Mouse (Mus musculus): ENCODE results near the gene Chfr.

Gene Chfr

DNA sequence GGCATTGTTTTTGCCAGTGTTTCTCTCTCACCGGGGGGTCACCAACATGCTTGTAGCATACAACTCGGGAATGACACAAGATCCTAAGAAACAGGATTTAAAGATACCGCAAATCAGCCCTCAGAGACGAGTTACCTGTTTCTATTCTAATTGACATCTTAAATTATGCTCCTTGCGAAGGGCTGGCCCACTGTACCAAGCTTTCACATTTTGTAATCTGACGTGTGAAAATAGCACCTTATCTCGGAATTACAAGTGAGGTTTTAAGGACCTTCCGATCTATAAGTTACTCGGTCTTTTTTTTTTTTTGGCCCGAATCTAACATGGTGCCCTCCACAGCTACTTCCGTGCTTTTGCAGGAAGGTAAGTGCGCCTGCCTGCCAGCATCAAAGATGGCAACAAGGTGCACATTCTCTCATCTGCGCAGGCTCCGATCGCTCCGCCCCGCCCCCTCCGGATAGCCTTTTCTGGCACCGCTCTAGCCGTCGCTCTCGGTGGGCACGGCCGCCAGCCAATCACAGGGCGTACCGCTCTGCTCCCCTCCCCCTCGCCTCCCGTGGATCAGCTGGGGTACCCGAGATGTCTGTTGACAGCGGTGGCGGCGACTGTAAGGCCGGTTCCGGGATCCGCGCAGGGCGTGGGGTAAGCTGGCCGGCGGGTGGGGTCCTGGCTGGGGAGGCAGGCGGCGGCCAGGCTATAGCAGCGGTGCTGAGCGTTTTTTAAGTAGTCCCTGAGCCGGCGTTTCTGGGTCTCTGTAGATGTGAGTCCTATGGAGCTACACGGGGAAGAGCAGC is at the start of gene Chfr:
TSS of gene Chfr (plus strand) at position 550 of the 794 bp plus-strand sequence.
- in situ Hi-C loops (cut with MseI, MboI) = no loop called here

DNA sequence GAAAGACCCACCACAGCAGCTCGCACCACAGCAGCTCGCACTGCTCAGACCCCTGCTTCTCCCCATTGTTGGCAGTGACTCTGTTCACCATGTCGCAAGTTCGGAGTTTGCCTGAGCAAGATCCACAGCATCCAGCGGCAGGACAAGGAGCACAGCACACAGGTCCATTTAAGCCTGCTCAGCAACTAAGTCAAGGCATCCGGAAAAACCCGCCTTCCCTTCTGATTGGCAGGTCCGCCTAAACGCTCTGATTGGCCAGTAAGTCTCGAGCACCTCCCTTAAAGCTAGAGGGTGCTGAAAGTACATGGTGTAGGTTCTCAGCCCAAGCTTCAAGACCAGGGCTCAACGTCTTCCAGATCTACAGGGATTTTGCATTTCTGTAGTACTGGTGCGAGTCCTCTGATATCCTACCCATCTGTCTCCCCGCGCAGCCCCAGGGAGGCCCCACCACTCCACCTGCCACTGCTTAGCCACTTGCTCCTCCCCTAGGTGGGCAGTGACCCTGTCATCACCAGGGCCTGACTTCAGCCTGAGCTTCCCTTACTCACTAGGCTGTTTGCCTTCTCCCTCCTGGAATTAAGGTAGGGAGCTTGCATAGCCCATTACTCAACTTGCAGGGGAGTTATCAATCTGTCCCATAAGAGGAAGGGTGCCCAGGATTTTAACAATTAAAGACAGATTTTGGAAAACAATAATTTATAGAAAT is 49.3 kb upstream of the Chfr start:
- in situ Hi-C loops (cut with MseI, MboI) = no loop called here

DNA sequence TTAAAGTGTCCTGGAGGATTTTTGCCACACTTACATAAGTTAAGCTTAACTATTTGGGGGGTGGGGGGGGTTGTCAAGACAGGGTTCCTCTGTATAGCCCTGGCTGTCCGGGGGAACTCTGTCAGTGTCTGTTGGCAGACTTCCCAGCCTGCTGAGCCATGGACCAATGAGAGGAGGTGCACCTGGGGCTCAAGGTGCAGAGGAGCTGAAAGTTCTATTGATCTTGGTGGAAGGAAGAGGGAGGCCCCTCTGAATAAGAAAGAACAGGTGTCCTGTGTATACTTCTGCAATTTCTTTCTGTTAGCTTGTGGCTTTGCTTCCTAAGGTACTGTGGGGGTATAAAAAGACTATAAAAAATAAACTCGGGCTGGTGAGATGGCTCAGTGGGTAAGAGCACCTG is 44.1 kb upstream of the Chfr start:
- in situ Hi-C loops (cut with MseI, MboI) = no loop called here

DNA sequence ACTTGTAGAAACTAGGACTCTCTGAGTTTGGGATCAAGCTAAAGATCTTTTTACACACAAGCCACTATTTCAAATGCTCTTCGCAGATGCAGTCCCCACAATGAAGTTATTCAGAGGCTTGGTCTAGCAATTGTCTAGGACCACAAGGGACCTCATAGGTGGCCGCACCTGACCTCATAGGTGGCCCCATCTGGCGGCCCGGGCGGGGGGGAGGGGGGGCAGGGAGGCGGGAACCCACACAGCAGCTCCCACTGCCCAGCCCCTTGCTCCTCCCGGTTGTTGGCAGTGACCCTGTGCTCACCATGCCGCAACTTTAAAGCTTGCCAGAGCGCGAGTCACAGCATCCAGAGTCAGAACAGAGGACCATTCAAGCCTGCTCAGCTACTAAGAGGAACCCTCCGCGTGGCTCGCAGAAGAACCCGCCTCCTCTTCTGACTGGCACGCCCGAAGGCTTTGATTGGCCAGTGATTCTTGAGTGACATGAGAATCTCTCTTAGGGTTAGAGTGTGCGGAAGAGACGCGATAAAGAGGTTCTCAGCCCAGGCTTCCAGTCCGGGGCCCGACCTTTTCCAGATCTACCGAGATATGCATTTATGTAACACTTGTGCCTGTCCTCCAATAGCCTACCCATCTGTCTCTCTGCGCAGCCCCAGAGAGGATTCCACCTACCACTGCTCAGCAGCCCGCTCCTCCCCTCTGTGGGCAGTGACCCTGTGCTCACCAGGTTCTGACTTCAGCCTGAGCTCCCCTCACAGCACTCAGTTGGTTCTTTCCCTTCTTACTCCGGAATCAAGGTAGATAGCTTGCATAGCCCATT is 41.4 kb upstream of the Chfr start, which contains the start of gene Gm35315:
TSS of gene Gm35315 (minus strand) at position 391 of the 817 bp plus-strand sequence.
- in situ Hi-C loops (cut with MseI, MboI) = no loop called here

DNA sequence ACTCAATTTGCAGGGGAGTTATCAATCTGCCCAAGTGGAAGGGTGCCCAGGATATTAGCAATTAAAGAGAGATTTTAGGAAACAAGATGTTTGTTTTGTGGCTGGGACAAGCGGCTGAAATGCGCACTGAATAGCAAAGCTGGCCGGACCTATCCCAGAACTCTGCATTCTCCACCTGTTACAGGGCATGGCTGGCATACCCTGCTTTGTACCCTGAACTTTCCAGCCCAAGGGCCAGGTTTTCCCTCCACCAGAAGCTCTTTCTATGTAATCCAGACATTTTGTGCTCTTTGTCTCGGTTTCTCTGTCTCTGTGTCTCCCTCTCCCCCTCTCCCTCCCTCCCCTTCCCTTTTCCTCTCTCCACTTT is 40.8 kb upstream of the Chfr start:
- in situ Hi-C loops (cut with MseI, MboI) = no loop called here

DNA sequence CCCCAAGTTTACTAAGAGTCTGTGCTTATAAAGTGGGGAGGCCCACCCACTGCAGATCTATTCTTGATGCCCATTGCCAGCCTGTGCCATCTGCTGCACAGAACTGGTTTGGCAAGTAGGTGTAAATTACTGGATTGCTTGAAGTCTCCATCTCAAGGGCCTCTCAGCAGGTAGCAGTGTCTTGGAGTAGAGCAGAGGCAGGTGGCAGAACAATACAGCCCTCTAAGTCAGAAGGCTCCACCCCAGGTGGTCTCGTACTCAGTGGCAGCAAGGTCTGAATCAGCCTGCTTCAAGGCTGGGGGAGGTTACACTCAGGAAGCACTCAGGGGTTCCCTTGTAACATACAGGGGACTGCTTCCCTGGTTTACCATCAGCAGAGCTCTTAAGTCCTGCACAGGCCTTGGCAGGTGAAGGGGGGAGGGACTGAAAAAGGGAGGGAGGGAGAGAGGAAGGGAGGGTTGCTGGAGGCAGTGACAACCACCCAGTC is 36.6 kb upstream of the Chfr start:
- in situ Hi-C loops (cut with MseI, MboI) = no loop called here

DNA sequence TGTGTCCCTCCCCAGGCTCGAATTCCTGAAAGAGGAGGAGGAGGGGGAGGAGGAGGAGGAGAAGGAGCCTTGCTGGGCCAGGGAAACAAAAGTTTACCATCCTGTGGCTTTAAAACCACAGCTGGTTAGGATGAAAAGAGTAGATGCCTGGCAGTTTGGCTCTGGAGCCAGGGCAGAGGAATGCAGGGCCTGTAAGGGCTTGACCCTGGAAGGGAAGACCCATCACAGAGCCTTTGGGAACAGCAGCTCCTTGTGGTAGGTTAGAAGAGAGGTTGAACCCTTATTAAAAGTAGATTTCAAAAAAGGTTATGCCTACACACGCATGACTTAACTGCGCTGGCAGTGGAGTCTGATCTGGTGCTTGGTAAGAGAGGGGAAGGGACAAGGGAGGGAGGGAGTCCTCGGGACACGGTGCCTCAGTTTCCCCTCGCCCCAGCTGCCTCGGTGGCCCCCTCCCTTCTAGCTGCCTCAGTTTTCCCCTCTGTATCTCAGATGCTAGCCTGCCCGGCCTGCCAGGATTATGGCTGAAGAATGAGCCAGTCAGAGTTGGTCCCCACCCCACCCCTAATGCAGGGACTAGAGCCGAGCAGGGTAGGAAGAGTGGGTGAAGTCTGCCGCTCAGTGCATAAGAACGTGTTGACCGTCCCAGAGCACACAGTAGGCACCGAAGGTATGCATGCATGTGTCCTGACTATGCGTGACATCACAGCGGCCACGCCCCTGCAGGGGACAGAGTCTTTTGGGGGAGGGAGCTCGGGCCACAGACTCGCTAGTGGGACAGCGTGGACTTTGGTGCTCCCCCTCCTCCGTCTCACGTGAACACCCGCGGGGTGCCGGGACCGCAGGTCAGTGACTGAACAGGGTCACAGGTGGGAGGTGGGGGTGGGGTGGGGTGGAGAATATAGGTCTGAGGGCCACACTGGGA is 35.7 kb upstream of the Chfr start, which contains the start of gene Plcxd1:
TSS of gene Plcxd1 (plus strand) at position 314 of the 925 bp plus-strand sequence.
- in situ Hi-C loops (cut with MseI, MboI) = no loop called here

DNA sequence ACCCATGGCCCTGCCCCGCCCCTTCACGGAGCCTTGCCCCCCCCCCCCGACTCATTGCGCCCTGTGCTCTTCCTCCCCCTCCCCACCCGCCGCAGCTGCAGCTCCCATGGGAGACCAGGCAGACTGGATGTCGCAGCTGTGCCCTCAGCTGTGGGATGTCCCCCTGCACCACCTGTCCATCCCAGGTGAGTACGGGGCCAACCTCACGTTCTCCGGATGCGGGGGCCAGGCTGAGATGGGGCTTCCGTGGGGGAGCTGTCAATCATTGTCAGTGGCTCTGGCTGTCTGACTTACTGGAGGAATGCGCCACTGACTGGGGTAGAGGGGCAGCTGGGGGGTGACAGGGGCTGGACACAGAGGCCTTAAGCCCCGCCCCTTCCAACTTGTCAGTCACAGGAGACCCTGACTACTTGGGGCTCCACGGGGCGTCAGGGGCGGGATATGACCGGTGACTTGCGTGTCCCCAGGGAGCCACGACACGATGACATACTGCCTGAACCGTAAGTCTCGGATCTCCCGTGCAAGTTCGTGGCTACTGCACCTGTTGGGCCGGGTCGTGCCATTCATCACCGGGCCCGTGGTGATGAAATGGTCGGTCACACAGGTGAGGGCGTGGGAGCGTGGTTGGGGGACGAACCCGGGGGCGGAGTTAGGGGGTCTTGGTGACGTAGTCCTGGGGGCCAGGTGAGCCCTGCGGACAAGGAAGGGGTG is 34.6 kb upstream of the Chfr start:
- in situ Hi-C loops (cut with MseI, MboI) = no loop called here

DNA sequence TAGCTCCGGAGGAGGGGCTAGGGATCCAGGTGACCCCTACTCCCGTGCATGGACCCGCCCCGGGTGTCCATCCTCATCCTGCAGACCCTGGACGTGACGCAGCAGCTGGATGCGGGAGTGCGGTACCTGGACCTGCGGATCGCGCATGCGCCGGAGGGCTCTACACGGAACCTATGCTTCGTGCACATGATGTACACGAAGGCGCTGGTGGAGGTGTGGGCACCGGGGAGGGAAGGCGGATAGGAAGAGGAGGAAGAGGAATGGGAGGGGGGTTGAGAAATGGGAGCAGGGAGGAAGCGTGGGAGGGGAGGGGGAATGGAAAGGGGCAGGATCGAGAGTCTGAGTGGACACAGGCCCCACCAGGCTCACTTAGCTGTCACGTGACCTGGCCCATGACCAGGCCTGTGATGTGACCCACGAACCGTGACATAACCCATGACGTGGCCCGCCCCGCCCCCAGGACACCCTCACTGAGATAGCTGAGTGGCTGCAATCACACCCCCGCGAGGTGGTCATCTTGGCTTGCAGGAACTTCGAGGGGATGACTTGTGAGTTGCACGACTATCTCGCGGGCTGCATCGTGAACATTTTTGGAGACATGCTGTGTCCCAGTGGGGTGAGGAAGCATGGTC is 33.8 kb upstream of the Chfr start:
- in situ Hi-C loops (cut with MseI, MboI) = no loop called here

DNA sequence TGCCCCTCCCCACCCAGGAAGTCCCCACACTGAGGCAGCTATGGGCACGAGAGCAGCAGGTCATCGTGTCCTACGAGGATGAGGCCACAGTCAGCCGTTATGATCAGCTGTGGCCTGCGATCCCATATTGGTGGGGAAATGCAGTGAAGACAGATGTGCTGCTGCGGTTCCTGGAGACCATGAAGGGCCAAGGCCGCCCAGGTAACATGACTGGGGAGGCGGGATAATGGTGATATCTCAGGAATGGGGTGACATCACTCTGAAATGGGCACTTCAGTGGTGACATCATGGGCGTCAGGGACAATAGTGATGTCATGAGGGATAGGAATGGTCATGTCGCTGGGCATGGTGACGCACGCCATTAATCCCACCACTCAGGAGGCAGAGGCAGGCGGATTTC is 33.2 kb upstream of the Chfr start:
- in situ Hi-C loops (cut with MseI, MboI) = no loop called here

DNA sequence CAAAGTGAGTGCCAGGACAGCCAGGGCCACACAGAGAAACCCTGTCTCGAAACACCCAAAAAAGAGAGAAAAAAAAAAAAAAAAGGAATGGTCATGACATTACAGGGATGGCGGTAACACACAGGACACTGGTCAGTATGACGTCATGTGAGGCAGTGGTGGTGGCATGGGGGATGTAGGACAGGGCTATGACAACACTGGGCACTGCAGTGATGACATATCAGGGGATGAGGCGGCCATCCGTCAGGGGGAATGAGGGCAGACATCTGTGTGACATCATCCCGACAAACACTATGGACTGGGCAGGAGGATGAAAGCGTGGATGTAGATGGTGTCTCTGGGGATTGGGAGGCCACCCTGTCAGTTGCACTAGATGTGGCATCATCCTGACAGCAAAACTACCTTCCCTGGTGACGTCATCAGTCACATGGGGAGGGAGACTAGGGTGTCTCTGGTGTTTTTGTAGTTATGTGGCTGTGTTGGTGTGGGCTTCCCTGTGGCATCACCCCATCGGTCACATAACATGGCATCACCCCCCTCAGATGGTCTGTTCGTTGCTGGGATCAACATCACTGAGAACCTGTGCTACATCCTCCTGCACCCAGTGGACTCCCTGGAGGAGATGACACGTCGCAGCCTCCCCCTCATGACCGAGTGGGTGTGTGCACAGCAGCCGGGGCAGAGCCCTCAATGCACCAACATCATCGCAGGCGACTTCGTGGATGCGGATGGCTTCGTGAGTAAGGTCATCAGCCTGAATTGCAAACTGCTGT is 32.6 kb upstream of the Chfr start:
- in situ Hi-C loops (cut with MseI, MboI) = no loop called here

DNA sequence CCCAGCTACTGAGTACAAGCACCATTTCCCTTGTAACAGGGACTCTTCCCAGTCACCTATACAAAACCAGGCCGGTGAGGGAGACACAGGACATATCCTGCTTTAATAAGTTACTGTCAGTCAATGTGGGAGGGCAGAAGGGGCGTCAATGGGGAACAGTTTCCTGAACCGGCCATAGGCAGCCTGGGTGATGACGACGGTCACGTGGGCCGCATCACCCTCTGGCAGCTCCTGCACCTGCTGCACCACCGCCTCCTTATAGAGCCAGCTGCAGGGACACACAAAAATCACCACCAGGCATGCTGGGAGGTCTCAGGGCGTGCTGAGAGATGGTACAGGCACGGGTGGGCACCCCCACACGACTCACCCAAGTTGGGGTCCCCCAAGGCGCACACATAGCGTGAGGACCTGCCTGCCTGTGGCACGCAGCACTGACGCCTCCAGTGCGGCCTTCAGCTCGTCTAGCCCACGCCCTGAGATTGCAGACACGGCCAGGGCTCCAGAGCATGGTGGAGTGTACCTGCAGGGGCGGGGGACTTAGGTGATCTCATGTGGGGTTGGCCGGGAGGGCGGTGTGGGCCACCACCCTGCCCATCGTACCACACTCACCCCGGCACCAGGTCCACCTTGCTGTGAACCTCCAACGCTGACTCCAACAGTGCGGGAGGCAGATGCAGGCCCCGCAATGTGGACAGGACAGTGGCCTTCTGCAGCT is 31.6 kb upstream of the Chfr start:
- in situ Hi-C loops (cut with MseI, MboI) = no loop called here

DNA sequence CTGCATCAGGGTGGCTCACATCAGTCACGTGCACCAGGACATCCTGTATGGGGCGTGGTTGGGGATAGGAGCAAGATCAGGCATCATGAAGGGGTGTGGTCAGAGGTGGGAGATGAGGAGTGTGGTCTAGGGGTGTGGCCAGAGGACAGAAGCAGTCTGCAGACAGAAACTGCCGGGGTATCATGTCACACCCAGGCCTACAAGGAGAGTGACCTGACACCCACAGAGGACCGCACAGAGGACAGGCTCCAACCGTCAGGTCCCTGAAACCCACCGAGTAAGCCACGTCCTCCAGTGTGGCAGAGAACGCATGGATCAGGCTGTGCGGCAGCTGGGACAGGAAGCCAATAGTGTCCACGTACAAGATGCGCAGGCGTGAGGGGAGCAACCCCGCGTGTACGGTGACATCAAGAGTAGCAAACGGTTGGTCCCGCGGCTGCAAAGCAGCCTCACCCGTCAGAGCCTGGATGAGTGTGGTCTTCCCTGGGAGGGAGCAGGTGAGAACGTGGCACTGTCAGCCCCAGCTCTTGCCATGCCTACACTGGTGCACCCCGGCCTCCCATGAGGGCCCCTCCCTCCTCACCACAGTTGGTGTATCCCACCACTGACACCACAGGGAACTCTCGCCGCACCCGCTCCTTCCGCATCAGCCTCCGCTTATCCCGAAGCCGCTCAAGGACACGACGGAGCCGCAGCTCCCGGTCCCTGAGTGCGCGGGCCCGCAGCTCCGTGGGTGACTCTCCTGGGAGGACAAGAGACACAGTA is 30.8 kb upstream of the Chfr start:
- in situ Hi-C loops (cut with MseI, MboI) = no loop called here

DNA sequence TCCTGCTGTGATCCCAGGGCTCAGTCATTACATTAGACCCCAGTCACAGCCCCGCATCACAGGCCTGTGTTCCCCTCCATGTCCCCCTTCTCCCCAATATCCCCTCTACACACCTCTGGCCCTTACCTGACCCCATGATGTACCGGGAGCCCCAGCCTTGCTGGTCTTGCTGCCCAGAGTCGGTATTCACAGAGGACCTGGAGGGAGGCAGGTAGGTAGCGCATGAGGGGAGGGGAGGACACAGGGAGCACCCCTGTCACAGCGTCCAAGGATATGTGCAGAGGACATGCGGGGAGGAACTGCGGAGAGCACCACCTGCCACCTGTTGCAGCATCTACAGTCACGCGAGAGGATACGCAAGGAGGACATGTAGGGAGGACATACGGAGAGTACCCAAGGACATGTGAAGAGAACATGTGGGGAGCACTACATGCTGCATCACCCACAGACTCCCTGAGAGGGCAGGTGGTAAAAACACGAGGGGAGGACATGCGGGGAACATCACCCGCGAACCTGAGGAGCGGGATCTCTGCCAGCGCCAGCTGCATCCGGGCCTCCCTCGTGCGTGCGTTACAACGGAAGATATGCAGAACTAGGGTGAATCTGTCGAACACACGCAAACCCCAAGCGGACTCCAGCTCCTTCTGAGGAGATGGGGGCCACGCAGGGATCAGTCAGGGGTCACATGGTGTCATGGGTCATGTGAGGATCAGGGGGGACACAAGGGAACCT is 29.3 kb upstream of the Chfr start:
- in situ Hi-C loops (cut with MseI, MboI) = no loop called here

DNA sequence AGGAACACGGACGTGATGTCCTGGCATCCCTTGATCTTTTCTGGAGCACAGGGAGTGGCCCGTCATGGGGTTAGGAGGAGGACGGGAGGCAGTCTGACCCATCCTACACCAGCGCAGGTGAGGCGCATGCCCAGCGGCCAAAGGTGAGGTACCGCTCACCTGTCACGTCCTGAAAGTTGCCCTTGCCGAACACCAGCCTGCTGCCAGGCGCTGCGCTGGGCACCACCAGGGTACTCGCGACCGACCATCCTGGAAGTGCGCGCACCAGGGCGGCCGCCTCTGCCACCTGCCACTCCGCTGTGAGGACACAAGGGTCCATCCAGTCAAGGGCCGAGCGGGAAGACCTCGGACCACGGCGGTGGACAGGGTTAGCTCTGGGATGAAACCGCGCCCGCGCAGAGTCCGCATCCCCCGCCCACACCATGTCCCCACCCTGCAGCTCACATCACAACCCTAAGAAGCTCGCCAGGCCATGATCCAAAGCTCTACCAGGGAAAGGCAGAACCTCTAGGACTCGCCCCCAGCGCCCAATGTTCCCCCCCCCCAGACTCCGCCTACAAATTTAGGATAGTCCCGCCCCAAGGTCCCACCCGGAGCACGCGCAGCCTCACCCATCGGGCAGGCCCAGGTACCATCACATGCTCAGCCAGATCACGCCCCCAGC is 28.6 kb upstream of the Chfr start:
- in situ Hi-C loops (cut with MseI, MboI) = no loop called here

DNA sequence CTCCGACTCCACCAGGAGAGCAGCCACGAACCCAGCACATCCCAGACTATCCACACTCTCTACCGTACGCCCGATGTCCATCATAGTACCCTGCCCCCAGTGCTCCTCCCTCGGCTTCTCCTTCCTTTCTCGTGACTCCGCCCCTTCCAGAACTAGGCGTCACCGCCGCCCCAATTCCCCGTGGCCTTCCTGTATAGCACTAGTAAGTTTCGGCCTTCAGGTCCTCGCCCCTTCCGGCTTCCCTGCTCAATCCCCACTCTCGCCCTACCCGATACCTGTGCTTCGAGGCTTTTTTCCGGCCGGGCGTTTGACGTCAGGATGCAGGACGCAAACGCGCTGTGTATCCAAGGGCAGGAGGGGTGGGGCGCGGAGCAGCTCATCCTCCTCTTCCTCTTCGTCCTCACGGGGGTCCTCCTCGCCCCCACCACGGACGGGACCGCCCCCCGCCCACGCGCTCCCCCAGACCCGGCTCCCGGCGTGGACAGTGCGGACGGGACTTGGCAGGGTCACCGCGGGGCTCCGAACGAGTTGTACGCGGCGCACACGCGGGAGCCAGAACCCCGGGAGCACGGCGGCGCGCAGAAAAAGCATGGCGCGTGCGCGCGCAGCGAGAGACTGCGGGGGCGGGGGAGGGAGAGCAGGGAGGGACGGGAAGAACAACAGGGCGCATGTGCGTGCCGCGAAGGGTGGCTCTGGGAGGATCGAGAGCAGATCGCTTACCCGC is 27.9 kb upstream of the Chfr start, which contains the start of gene Gtpbp6:
TSS of gene Gtpbp6 (minus strand) at position 617 of the 724 bp plus-strand sequence.
- in situ Hi-C loops (cut with MseI, MboI) = no loop called here
